Mouse (Mus musculus) layer of hippocampus, postnatal 36 days (tissue): ENCODE data around the gene Gm7168. TPM values are rescaled to one million over a fixed set of nuclear protein-coding genes. Genes with fewer than 3 reads are reported as not detected.
"Not testable (repeated sequence)": the region's sequence is repeated elsewhere in the genome, so short reads cannot be mapped to it uniquely, and the experiment has no call there.

ENCODE experiments used
- DNase-seq, 2 experiments: peaks; one replicate each; pipeline ENCODE4 v3.0.0; 2022
- total RNA-seq, 2 experiments: library from RNA; stranded (reverse); gene quantifications; 2 replicates each; pipeline ENCODE4 v1.2.3; 2021

The Gm7168 gene
- not detected for total RNA-seq

GRCm38 (mm10) chr17:13948073-13948472 lies at the start of gene Gm7168:
Gene Gm7168, plus strand, starts transcription at chr17:13948373.
- not testable (repeated sequence) for DNase-seq

- no peak for DNase-seq
Observed at GRCm38 (mm10) chr17:13898838-13899237, 49.3 kb upstream of the Gm7168 start.

GRCm38 (mm10) chr17:13899241-13899640 lies 48.9 kb upstream of the Gm7168 start:
- DNase-seq = no peak

GRCm38 (mm10) chr17:13903793-13904192 lies 44.4 kb upstream of the Gm7168 start:
- DNase-seq = no peak

- DNase-seq = no peak
Observed at GRCm38 (mm10) chr17:13907082-13907481, 41.1 kb upstream of the Gm7168 start.

GRCm38 (mm10) chr17:13907681-13908080 lies 40.5 kb upstream of the Gm7168 start:
- DNase-seq = no peak

- DNase-seq = no peak
Observed at GRCm38 (mm10) chr17:13913951-13914350, 34.2 kb upstream of the Gm7168 start.

GRCm38 (mm10) chr17:13914531-13914930 lies 33.6 kb upstream of the Gm7168 start:
- DNase-seq = no peak

GRCm38 (mm10) chr17:13920771-13921170 lies 27.4 kb upstream of the Gm7168 start:
- no peak for DNase-seq

- no peak for DNase-seq
Observed at GRCm38 (mm10) chr17:13923418-13923817, 24.8 kb upstream of the Gm7168 start.

- DNase-seq = no peak
Observed at GRCm38 (mm10) chr17:13924588-13924987, 23.6 kb upstream of the Gm7168 start.

GRCm38 (mm10) chr17:13925931-13926330 lies 22.2 kb upstream of the Gm7168 start:
- DNase-seq = no peak

- no peak for DNase-seq
Observed at GRCm38 (mm10) chr17:13930421-13930820, 17.8 kb upstream of the Gm7168 start.

- DNase-seq = not testable (repeated sequence)
Observed at GRCm38 (mm10) chr17:13935364-13935763, 12.8 kb upstream of the Gm7168 start.

GRCm38 (mm10) chr17:13937787-13938186 lies 10.4 kb upstream of the Gm7168 start:
- no peak for DNase-seq

GRCm38 (mm10) chr17:13938652-13939051 lies 9.5 kb upstream of the Gm7168 start:
- DNase-seq = no peak

GRCm38 (mm10) chr17:13939231-13939630 lies 8.9 kb upstream of the Gm7168 start:
- not testable (repeated sequence) for DNase-seq

GRCm38 (mm10) chr17:13940487-13940886 lies 7.7 kb upstream of the Gm7168 start:
- no peak for DNase-seq

- DNase-seq = not testable (repeated sequence)
Observed at GRCm38 (mm10) chr17:13951570-13951969, 3.4 kb downstream of the Gm7168 start.

GRCm38 (mm10) chr17:13958129-13958528 lies 10.0 kb downstream of the Gm7168 start:
- DNase-seq = not testable (repeated sequence)

- DNase-seq = not testable (repeated sequence)
Observed at GRCm38 (mm10) chr17:13962245-13962644, 14.1 kb downstream of the Gm7168 start.

GRCm38 (mm10) chr17:13965048-13965447 lies 16.9 kb downstream of the Gm7168 start:
- not testable (repeated sequence) for DNase-seq

- not testable (repeated sequence) for DNase-seq
Observed at GRCm38 (mm10) chr17:13969917-13970316, 21.7 kb downstream of the Gm7168 start.

- not testable (repeated sequence) for DNase-seq
Observed at GRCm38 (mm10) chr17:13970796-13971195, 22.6 kb downstream of the Gm7168 start.

- DNase-seq = no peak
Observed at GRCm38 (mm10) chr17:13987690-13988089, 39.5 kb downstream of the Gm7168 start.
